Mouse (Mus musculus) brown adipose tissue, adult 24 weeks (tissue): ENCODE measurements around the gene Gprc5c. TPM values are rescaled to one million over a fixed set of nuclear protein-coding genes. Genes with fewer than 3 reads are reported as not detected.

ENCODE experiments used
- H3K27ac ChIP-seq: fragments of 200-500 bp; replicated peaks from 2 replicates; pipeline ENCODE4 v1.5.1; 2012; ENCODE audit warnings: low read depth, mild to moderate bottlenecking, low read length
- H3K4me1 ChIP-seq: fragments of 200-500 bp; 2 replicates; pipeline ENCODE4 v1.6.1; 2012; ENCODE audit warnings: low read length, mixed read lengths; ENCODE audit not compliant: control insufficient read depth, insufficient read depth, insufficient read length
- H3K4me3 ChIP-seq: fragments of 200-500 bp; 2 replicates; pipeline ENCODE4 v1.5.1; 2012; ENCODE audit warnings: low read depth, mild to moderate bottlenecking, low read length, moderate library complexity; ENCODE audit not compliant: insufficient read depth
- polyA plus RNA-seq: library from polyadenylated mRNA; stranded (reverse); fragments of >200 nt; gene quantifications from 2 replicates; pipeline ENCODE4 v1.2.4, GENCODE M21; 2012; ENCODE audit not compliant: missing spikeins, insufficient read depth, insufficient read length

Gene Gprc5c
- polyA plus RNA-seq, 1 experiment: 8.4 TPM

DNA sequence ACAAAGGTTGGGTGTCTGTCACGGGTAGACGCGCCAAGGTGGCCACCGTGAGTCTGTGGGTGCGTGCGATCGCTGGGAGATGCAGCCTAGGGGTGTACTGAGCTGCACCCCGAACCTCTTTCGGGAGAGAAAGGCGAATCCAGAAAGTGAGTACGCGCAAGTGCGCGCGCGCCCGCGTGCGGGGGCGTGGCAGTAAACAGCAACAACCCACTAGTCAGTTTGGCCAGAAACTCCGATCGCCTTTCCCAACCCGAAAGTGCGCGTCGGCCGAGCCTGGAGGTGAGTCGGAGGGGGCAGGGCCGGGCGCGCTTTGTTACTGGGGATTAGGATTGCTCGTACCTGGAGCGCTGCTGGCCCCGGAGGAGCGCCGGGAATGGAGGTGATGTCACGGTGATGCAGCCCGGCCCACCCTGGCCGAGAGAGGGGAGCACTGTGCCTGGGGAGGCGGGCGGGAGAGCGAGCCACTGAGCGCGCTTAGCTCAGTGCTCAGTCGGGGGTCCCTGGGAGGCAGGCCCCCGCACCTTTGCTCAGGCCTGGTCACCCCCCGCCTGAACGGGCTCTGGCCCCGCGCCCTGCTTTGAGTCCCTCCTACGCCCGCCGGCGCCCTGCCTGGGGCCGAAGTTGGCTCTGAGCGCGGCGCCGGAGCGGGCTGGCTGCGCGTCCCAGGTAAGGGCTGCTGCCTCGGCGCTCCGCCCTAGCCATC is 807 bp downstream of the Gprc5c start:
- peak overlapping the region; percentile 76 for H3K27ac ChIP-seq
- peak overlapping the region; percentile 88 for H3K4me3 ChIP-seq
- no peaks in the 10 kb centered on the region for H3K4me1 ChIP-seq

DNA sequence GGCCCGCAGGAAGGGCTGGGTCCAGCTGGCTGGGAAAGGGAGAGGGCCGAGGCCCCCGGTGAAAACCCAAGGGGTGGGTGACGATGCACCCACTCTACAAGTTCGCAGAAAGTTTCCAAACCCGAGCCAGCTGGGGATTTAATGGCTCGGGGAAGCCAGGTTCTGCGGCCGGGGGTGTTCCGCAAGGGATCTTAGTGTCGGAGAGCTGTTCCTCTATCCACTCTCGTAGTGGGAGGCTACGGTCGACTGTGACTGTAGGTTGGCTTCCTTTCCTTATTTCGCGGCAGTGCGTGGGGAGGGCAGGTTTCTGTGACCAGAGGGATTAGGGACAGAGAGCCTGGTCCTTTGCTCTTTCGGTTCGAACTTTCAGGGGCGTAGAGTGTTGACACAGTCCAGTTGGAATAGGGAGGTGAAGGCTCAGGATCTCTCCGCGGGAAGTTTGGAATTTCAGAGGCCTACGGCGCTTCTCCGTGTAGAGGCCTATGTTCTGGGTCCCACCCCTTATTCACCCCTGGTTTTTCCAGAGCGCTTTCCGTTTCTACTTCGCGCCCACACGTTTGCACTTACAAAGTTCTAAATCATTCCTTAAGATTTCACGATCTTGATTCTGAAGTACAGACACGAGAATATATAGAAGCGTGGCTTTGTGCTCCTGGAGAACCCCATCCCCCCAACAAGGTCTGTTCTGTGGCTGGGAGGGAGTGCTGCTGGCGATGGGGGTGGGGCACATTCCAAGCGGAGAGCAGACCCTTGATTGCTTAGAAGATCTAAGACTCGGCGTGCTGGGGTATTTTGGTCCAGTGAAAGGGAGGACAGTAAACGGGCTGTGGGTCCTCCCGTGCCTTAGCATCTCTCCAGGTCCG is 1.6 kb downstream of the Gprc5c start:
- Histone ChIP-seq H3K4me3 (peak overlapping the region; percentile 88), H3K4me1 (no peaks in the 10 kb centered on the region), H3K27ac (peak overlapping the region; percentile 3; the same call in 1 of the 2 replicates)

DNA sequence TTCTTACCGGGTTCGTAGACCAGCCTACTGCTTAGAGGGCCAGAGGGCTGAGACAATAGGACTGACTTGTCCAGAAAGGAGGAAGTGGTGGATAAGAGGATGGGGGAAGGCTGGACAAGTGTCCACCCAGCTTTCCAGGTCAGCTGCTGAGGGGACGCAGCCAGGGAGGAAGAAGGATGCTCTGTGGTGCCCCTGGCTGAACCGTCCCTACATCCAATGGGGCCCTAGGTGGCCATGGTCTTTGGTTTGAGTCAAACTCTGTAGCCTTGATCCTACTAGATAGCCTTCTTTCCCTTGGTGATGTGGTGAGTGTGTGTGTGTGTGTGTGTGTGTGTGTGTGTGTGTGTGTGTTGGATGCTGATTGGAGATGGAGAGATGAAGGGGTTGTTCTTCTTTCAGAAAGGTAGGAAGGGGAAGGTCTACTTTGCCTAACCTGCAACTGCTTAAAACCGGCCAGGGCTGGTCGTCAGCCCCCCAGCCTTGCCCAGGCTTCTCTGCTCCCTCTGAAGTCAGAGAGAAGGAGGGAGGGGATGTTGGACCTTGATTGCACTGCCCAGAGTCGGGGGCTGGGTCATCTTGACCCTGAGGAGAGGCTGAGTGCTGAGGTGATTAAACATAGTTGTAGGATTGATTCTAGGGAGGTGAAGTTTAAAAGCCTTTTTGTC is 2.4 kb downstream of the Gprc5c start:
- no peaks in the 10 kb centered on the region for H3K4me1 ChIP-seq
- 0 out of 2 replicates have a peak overlapping the region, but pooled peaks have one; percentile 3 for H3K27ac ChIP-seq
- peak overlapping the region; percentile 88 for H3K4me3 ChIP-seq

DNA sequence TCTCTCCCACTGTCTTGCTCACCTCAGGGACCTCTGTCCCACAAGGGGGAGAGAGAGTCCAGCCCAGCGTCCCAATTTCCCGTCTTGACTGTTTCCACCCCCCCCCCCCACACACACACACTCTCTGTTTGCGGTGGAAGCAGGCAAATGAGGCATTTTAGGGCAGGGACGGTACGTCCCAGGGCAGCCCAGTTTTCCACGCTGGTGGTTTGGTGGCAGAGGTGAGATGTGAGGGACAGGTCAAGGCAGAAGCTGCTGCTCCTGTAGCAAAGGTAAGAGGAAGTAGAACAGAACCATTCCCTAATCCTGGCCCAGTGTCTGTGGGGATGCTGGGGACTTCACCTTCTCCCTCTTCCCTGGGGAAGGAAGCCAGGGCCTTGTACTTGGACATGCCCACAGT is 3.6 kb downstream of the Gprc5c start:
- H3K27ac ChIP-seq: no peak overlapping the region

DNA sequence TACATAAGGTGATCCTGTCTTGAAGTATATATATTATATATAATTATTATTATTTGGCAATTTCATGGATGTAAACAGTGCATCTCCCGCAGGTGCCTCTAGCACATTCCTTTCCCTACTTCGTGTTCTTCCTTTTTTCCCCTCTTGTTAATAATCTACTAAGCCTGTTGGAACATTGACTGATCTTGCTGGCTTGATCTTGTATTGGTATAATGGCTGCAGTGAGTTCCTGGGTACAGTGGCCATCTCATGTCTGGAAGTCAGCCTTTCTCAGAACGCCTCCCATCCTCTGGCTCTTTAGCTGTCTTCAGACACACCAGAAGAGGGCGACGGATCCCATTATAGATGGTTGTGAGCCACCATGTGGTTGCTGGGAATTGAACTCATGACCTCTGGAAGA is 5.2 kb downstream of the Gprc5c start:
- no peak overlapping the region for H3K27ac ChIP-seq

More for the DNA sequence above, 3.6 kb downstream of the Gprc5c start:
- Histone ChIP-seq H3K4me3 (no peak overlapping the region), H3K4me1 (no peaks in the 10 kb centered on the region)

DNA sequence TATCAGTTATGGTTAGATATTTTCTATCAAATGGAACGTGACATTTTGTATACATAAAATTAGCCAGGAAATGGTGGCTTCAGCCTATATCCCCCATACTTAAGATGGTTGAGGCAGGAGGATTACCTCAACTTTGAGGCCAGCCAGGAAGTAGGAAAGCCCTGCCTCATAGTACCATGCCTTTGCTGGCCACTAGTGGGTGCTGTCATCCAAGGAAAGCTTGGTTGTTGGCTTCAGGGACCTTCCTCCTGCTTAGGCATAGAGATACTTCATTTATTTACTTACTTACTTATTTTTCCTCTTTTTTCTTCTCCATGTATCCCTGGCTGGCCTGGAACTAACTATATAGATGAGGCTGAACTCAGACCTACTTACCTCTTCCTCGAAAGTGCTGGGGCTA is 7.7 kb downstream of the Gprc5c start:
- no peak overlapping the region for H3K27ac ChIP-seq
- no peak overlapping the region for H3K4me3 ChIP-seq

More for the DNA sequence above, 5.2 kb downstream of the Gprc5c start:
- H3K4me1 ChIP-seq: no peaks in the 10 kb centered on the region
- no peak overlapping the region for H3K4me3 ChIP-seq

DNA sequence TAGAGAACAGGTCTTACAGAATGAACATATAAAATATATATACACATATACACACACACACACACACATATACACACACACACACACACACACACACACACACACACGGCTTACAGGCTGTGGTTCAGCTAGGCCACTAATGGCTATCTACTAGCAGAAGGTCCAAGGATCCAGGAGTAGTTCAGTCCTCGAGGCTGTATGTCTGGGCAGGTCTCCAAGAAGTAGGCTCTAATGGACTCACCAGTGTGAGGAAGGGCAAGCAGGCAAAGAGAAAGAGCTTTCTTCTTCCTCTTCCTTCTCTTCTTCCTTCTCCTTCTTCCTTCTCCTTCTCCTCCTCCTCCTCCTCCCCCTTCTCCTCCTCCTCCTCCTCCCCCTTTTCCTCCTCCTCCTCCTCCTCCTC is 10.1 kb downstream of the Gprc5c start:
- Histone ChIP-seq H3K27ac (no peak overlapping the region), H3K4me1 (no peaks in the 10 kb centered on the region), H3K4me3 (no peak overlapping the region)

More for the DNA sequence above, 7.7 kb downstream of the Gprc5c start:
- no peaks in the 10 kb centered on the region for H3K4me1 ChIP-seq

DNA sequence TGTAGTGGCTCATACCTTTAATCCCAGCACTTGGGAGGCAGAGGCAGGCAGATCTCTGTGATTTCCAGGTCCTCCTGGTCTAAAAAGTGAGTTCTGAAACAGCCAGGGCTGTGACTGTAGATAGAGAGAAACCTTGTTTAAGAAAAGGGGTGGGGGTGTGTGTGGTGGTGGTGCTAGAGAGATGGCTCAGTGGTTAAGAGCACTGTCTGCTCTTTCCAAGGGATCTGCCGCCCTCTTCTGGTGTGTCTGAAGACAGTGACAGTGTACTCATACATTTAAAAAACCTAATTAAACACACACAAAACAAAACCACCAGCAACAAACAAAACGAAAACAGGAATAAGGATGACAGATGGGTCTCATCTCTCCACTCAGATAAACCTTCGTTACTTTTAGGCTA is 11.7 kb downstream of the Gprc5c start:
- H3K4me1 ChIP-seq: no peaks in the 10 kb centered on the region
- no peak overlapping the region for H3K27ac ChIP-seq
- no peak overlapping the region for H3K4me3 ChIP-seq

DNA sequence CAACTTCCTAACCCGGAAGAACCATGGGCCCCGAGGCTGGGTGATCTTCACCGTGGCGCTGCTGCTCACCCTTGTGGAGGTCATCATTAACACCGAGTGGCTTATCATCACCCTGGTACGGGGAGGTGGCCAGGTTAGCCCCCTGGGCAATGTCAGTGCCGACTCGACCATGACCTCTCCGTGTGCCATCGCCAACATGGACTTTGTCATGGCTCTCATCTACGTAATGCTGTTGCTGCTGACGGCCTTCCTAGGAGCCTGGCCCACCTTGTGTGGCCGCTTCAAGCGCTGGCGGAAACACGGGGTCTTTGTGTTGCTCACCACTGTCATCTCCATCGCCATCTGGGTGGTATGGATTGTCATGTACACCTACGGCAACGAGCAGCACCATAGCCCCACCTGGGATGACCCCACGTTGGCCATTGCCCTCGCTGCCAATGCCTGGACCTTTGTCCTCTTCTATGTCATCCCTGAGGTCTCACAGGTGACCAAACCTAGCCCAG is 13.0 kb downstream of the Gprc5c start:
- Histone ChIP-seq H3K4me1 (no peaks in the 10 kb centered on the region), H3K27ac (no peak overlapping the region), H3K4me3 (no peak overlapping the region)

DNA sequence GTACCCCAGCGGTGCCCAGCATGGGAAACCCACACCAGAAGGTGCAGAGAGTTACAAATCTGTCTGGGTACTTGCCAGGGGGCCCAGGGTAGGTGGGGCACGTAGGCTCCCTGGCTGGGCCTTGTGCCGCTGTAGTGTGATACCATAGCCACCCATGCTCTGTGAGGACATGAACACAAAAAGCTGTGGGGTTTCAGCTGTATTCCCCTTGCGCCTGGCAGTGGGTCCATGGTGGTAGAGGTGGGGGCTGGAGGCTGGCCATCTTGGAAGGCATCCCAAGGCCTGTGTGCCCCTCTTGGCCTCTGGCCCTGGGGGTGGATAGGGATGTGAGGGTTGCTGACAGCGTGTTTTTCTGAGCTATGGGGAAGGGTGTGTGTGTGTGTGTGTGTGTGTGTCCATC is 15.0 kb downstream of the Gprc5c start:
- Histone ChIP-seq H3K27ac (peak overlapping the region; percentile 48), H3K4me3 (no peak overlapping the region), H3K4me1 (no peaks in the 10 kb centered on the region)

DNA sequence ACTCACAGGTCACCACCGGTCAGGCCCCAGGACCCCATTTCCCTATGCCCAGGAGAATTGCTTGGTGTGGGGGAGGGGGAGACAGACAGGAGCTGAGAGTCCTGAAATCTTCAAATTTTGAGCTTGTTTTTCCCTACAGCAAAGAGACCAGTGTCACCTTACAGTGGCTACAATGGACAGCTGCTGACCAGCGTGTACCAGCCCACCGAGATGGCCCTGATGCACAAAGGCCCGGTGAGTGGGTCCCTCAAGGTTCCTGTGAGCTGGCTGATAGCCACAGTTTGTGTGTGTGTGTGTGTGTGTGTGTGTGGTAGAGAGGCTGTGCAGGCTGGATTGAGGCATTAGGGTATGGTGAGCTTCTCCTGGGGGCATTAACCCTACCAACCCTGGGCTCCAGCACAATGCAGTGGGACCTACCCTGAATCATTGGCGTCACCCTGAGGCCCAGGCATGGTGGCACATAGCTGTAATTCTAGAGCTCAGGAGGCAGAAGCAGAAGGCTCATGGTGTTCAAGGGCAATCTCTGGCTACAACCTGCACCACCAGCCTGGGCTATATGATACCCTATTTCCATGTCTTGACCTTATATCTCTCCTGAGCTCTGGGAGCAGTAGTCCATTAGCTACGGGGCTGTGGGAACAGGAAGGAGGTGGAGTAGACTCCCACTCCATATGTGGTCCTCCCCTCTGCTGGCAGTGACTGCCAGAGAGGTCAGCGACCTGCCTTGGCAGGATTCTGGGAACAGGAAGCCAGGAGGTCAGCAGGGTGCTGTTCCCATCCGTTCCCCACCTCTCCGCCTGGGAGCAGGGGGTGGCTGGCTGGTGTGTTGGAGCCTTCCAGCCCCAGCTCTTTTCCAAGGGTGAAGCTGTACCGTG is 15.8 kb downstream of the Gprc5c start:
- Histone ChIP-seq H3K4me3 (no peak overlapping the region), H3K4me1 (no peaks in the 10 kb centered on the region), H3K27ac (peak overlapping the region; percentile 48)

DNA sequence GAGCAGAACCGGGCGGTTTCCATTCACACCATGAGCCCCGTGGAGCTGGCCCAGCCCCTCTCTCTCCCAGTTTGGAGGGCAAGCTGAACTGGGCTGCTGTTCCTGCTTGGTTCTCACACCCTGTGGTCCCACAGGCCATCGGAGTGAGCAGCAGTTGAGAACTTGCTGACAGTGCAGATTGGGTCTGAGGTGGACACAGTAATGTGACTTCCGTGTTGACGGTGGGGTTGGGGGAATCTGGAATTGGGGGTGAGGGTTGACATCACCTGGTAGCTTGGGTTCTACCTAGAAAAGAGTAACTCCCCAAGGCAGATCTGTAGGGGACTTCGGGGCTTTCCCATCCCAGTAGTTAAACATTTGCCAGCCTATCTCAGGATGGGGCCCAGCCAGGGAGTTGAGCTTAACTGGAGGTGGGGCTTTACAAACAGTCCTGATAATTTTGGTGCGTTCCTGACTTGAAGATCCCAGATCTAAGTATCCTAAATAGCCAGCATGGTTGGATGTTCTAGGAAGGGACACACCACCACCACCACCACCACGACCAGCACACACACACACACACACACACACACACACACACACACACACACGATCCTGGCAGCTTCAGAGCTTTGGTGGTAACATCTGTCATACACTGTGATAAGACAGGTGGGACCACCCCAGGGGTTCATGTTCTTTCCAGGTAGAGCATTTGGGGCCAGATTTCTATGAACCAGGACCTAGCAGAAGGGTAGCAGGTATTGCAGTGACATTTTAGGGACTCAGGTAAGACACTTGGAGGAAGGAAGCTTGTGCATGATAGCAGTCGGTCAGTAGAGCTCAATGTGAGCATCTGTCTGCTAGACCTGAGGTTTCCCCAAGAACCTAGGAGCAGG is 16.6 kb downstream of the Gprc5c start:
- no peak overlapping the region for H3K4me3 ChIP-seq
- peak overlapping the region; percentile 57 for H3K27ac ChIP-seq
- H3K4me1 ChIP-seq: no peaks in the 10 kb centered on the region

DNA sequence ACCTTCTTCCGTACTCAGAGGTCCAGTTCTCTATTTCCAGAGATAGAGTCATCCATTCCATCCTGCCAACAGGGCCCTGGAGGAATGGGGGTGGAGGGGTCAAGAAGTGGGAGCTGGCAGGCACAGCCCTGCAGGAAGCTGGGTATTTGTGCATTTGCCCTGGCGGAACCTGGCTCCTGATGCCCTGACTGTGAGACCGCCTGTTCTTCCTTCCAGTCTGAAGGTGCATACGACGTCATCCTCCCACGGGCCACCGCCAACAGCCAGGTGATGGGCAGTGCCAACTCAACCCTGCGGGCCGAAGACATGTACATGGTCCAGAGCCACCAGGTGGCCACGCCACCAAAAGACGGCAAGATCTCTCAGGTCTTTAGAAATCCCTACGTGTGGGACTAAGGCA is 17.3 kb downstream of the Gprc5c start:
- H3K4me3 ChIP-seq: no peak overlapping the region
- H3K27ac ChIP-seq: no peak overlapping the region
- H3K4me1 ChIP-seq: no peaks in the 10 kb centered on the region

DNA sequence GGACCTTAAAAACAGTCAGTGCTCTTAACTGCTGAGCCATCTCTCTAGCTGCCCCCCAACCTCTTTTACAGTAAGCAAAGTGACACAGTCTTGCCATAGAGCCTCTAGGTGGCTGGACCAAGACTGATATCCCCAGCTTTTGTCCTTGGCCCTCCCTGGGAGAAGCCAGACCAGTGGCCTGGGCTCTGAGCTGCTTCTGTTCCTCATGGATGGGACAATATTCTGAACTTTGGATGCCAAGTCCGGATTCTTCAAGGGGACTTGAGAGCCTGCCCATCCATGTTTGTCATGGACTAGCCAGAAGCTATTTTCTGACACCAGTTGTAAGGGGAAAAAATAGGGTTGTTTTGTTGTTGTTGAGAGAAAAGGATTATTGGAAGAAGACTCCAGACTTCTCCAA is 18.8 kb downstream of the Gprc5c start:
- Histone ChIP-seq H3K27ac (no peak overlapping the region), H3K4me1 (0 out of 2 replicates have a peak, but pooled peaks cover 2% of the 10 kb centered on the region), H3K4me3 (no peak overlapping the region)
